Mouse (Mus musculus) testis, adult 2 months (tissue): ENCODE results near the gene Gorasp1.

Experiments used
- CTCF ChIP-seq: fragments of 200-500 bp; IDR thresholded peaks from 2 replicates; pipeline ENCODE4 v1.5.1; 2012; ENCODE audit warnings: low read depth, mild to moderate bottlenecking, inconsistent platforms, low read length, moderate library complexity; ENCODE audit not compliant: control insufficient read depth, insufficient read depth, insufficient replicate concordance
- POLR2A ChIP-seq: fragments of 200-500 bp; IDR thresholded peaks from 2 replicates; pipeline ENCODE4 v1.6.1; 2012; ENCODE audit warnings: low read depth, mild to moderate bottlenecking, inconsistent platforms, low read length, moderate library complexity; ENCODE audit not compliant: control insufficient read depth

DNA sequence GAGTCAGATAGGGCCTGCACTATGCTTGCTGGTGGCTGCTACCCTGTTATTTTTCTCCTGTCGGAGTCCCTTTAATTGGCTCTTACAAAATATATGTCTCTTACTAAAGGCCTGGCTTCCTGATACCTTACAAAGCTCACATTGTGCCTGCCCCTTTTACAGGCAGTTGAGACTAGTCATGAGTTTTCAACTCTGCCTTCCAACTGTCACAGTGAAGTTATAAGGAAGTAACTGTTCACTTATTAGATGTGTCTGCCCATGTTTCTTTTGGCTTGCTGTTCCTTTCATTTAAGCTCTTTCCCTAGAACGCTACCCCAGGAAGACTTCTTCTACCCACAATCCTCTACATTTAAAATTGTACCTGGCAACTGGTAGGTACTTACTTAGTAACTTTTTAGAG lies 37.9 kb downstream of the Gorasp1 start:
- TF ChIP-seq CTCF: no peak
- no peak for TF ChIP-seq POLR2A
